Mouse (Mus musculus): ENCODE data around the gene Csnk2a1. TPM values are rescaled to one million over a fixed set of nuclear protein-coding genes. Genes with fewer than 3 reads are reported as not detected.
A peak's percentile ranks its signal among the peaks of the same experiment; 100 is the strongest.
"Not testable (repeated sequence)": the region's sequence is repeated elsewhere in the genome, so short reads cannot be mapped to it uniquely, and the experiment has no call there.

The Csnk2a1 gene
- total RNA-seq (2021): 103 and 105 TPM in 2 replicates
- long read RNA-seq, experiment 1, full-length matches to known transcripts: 2 of 12 reads
- long read RNA-seq, experiment 1, partial matches to known transcripts: 0 of 12 reads
- long read RNA-seq, experiment 1, other reads (novel, unspliced or antisense): 10 of 12 reads
- long read RNA-seq, experiment 2, full-length matches to known transcripts: 1 of 3 reads
- long read RNA-seq, experiment 2, partial matches to known transcripts: 0 of 3 reads
- long read RNA-seq, experiment 2, other reads (novel, unspliced or antisense): 2 of 3 reads

DNA sequence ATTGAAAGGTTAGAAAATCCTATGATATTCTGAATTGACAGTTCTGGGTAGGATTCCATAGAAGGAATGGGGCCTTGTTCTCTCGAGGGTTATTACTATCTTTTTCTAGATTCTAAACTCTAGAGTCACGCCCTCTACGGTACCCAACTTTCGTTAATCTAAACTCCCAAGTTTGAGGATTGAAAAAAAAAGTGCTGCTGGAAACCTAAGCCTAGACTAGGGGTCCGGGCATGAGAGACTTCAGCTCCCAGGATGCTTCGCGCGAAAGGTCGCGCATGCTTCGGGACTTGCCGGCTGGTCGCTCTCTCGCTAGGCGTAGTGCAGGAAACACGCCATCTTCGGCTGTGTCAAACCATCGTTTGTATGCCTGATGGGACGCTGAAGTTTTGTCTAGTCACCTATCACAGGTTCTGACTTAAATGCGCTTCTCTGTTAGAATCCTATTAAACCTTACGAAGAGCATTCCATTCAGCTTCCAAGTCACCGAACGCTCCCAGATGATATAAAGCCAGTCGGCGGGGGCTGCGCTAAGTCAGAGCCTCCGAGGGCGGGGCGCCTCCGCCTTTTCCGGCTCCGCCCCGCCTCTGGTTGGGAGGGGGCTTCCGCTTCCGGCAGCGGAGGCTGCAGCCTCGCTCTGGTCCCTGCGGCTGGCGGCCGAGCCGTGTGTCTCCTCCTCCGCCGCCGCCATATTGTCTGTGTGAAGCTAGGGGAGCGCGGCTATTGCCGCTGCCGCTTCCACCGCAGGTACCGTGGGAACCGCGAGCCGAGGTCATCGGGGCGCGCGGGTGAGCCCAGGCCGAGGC, at the start of gene Csnk2a1:
TSS of gene Csnk2a1 (plus strand) at position 592 of the 803 bp plus-strand sequence.
- DNase-seq: peak; percentile 95

DNA sequence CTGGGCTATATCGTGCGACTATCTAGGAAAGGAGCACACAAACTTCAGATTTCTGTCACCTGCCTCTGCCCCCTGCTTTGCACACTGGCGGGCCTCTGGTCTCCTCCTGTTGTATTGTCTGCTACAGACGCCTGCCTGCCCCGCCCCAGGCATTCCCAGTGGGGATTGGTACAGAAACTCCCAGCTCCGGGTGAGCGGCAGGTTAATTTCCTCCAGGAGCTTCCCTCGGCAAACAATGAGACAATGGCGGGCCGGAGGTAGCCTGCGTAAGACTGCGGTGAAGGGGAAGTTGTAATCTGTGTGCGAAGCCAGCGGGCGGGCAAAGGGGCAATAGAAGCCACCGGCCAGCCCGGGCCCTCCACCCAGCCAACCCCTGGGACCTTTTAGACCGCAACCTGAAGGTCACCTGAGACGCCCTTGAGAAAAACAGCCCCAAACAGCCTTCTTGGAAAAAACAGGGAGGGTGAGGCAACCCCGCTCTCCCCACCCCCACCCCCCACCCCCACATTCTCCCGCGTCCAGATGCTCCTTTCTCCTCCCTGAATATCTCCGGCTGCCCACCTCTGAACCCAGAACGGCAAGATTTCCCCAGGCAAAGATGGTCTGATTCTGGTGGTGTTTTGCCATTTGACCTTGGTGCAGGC, 49.4 kb upstream of the Csnk2a1 start:
- DNase-seq: peak; percentile 60

GRCm38 (mm10) chr2:152177806-152178170, 48.9 kb upstream of the Csnk2a1 start:
- no peak for DNase-seq

DNA sequence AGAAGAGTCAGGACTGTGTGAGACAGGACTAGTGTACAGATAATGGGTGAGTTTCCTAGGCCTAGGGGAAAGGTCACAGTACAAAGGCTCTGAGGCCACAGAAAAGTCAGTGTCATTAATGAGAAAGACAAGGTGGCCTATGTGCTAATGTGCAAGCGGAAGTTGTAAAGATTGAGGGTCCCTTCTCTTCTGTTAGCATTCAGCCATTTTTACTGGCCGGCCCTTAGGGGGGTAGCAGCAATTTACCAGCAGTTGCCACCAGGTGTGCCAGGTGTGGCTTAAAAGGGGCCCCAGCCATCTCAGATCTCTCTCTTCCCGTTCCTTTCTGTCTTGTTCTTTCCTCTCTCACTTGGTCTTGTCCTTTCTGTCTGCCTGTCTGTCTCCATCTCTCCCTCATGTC, 48.3 kb upstream of the Csnk2a1 start:
- no peak for DNase-seq

DNA sequence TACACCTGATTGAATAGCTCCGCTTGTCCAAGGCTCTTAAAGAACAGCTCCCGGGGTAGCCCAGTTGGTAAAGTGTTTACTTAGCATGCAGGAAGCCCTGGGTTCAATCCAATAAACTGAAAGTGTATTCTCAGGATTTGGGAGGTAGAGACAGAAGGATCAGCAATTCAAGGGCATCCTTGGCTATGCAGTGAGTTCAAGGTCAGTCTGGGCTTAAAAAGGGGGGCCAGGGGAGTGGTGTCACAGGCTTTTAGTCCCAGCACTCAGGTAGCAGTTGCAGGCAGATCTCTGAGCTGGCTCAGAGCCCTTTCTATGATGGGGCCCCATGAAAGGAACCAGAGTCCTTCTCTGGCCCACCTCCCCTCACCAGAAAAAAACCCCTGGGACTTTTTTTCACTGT, 47.3 kb upstream of the Csnk2a1 start:
- no peak for DNase-seq

GRCm38 (mm10) chr2:152180323-152180722, 46.3 kb upstream of the Csnk2a1 start:
- DNase-seq: peak; percentile 76

DNA sequence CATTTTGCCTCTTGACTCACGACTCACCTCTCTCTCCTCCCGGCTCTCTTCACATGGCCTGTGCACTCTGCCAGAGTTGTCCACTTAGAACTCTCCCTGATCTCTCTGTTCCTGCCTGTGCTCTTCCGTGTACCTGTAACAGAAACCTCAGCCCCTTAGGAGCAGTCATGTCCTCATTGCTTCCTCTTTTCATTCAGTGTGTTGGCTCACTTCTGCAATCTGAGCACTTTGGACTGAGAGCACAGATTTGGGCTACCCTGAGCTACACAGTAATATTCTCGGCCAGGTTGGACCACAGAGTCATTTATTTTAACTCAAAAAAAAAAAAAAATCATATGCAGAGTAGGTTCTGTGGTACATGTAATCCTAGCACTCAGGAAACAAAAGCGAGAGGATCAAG, 39.5 kb upstream of the Csnk2a1 start:
- no peak for DNase-seq

DNA sequence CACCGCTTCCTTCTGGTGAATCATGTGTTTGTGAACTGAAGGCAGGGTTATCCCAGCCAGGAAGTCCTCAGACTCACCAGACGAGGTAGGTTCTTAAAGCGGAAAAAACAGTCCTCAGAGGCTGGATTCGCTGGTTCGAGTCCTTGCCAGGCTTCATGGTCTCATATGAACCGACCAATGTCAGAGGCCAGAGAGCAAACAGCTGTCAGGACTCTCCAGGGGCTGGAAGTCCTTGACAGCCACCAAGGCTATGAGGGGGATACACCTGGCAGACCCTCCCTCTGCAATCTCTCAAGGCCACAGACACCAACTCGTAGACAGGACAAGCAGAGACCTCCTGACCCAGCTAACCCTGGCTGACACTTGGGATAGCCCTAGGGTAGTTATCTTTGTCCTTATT, 37.4 kb upstream of the Csnk2a1 start:
- no peak for DNase-seq

DNA sequence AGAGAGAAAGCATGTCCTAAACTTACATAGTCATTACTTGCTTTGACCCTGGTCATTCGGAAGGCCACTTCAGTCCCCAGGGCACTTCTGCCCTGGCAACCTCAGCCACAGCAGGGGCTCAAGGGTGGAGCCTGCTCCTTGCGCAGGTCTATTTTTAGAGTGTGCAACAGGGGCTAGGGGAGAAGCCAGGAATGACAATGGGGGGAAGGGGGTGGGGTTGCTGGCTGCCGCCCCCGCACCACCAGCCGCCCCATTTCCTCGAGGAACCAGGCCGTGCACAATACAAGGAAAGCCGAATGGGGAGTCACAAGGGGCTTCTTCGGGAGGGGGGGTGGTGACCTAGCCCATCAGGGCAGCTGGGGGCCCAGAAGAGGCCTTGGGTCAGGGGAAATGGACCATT, 37.0 kb upstream of the Csnk2a1 start:
- no peak for DNase-seq

DNA sequence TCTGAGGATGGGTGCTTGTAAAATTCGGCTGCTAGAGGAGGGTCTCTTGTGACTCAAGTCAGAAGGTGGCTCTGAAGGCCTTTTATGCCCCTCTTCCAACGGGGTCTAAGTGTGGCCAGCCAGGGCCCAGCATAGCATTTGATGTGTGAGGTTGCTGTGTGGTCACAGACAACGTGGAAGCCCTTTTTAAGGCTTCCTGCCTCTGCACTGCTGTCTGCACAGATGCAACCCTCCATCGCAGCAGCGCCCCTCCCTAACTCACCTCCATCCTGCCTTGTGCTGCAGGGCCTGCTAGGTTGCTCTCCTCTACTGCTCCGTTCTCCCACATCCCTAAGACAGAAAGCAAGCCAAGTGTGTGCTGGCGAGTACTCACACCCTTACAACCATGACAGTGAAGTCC, 36.5 kb upstream of the Csnk2a1 start:
- DNase-seq: no peak

- no peak for DNase-seq
Observed at GRCm38 (mm10) chr2:152192591-152193345, 33.9 kb upstream of the Csnk2a1 start.

DNA sequence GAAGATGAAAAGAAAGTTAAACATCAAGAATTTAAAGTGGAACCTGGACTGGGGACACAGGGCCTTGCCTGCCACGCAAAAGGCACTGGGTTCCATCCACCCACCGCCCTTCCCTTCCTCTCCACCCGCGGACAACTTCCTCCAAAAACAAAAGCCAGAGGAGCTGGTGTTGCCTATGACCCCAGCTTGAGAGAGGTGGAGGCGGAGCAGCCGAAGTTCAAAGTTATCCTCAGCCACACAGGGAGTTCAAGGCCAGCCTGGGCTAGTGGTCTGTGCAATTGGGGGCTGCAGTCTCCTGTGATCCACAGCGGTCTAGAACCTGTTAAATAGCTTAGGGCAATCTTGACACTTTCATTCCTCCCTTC, 33.3 kb upstream of the Csnk2a1 start:
- DNase-seq: no peak

GRCm38 (mm10) chr2:152194586-152194985, 32.1 kb upstream of the Csnk2a1 start:
- no peak for DNase-seq

DNA sequence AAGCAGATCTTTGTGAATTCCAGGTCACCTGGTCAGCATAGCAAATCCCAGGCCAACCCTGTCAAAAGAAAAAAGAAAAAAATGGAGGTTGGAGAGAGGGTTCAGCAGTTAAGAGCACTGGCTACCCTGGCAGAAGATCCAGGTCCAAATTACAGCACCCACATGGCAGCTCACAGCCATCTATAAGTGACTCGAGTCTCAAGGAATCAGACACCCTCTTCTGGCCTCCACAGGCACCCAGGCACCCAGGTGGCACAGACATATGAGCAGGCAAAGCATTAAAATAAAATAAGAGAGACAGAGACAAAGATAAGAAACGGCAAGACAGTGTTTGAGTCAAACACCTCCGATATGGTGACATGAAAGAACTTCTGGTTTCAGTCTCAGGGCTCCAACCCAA, 29.7 kb upstream of the Csnk2a1 start:
- no peak for DNase-seq

GRCm38 (mm10) chr2:152197301-152197712, 29.3 kb upstream of the Csnk2a1 start:
- peak; percentile 74 for DNase-seq

GRCm38 (mm10) chr2:152206139-152206538, 20.5 kb upstream of the Csnk2a1 start:
- DNase-seq: not testable (repeated sequence)

DNA sequence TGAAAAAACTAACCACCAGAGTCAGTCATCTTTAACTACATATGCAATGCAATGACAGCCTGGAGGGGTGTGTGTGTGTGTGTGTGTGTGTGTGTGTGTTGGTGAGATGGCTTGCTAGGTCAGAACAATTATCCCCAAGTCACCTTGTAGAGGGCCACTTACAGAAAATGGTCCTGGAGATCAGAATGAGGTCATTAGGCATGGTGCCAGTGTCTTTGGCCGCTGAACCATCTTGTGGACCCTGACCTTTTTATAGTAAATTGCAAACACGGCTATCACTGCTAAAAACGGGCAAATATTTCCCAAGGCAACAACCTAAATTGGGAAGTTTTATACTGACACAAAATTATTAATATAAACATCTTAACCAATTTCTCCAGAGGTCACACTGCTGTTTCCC, 14.8 kb upstream of the Csnk2a1 start:
- peak; percentile 69 for DNase-seq

DNA sequence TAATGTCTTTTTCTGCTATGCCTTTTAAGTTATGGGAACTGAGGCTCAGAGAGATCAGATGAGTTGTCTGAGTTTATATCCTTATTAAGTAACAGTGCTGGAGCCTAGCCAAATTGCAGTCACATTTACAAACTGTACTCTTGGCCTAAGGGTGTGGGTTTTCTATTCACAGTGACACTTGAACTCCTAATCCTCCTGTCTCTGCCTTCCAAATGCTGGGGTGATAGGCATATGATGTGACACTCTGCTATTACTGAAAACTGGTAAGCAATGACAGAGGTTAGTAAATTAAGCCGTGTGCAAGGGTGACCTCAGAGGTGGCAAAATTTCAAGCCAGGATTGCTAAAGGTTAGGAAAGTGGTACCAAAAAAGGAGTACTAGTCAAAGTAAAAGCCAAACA, 9.7 kb upstream of the Csnk2a1 start:
- DNase-seq: peak; percentile 22

DNA sequence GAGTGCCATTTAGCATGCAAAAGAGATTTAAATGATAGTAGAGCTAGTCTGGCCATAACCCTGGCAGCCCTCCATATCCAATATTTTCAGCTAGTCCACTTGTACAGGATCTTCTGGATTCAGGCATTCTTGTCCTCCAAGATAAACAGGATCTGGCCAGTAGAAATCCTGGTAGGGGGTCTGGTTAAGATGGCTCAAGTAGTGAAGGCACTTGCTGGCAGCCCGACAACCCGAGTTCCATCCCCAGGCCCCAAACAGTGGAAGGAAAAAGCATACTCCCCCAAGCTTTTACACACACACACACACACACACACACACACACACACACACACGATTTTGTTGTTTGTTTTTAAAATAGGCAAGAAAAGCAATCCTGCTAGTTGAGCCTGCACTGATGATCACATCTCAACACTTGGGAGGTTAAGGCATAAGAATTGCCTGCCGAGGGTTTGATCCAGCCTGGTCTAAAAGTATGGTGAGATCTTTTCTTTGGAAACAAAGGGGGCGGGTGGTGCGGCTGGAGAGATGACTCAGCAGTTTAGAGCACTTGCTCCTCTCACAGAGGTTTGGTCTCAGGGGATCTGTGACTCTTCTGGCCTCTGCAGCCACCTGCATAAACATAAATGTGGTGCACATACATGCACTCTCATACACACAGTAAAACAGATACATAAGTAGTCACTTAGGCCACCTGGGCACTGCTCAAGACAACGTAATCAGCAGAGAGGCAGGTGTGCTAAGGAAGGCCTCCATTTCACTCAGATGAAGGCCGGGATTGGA, 2.9 kb upstream of the Csnk2a1 start:
- DNase-seq: no peak

GRCm38 (mm10) chr2:152225536-152225935, 1.1 kb upstream of the Csnk2a1 start:
- no peak for DNase-seq

GRCm38 (mm10) chr2:152227051-152227481, 427 bp downstream of the Csnk2a1 start:
- DNase-seq: peak; percentile 83

DNA sequence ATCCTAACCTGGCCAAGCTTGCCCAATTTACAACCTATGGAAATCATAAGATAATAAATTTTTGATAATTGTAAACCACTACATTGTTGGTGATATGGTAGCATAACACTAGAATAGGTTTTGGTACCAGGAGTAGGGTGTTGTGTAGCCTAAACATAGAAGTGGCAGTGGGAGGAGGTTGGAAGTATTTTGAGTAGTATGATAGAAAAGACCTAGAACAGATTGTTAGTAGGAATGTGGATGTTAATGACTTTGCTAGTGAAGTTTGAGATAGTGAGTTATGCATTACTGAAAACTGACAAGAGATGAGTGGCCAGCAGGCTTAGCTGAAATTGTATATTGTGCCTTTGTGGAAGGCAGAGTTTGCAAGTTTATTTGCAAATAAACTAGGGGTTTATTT, 3.4 kb downstream of the Csnk2a1 start:
- no peak for DNase-seq
